Mouse (Mus musculus) cerebellum, adult 18-20 months (tissue): ENCODE measurements around the gene Nudt1.
"Not testable (repeated sequence)": the region's sequence is repeated elsewhere in the genome, so short reads cannot be mapped to it uniquely, and the experiment has no call there.

ENCODE experiments used
- DNase-seq, 2 experiments: peaks; one replicate each; pipeline ENCODE4 v3.0.0; 2021

Gene Nudt1

DNA sequence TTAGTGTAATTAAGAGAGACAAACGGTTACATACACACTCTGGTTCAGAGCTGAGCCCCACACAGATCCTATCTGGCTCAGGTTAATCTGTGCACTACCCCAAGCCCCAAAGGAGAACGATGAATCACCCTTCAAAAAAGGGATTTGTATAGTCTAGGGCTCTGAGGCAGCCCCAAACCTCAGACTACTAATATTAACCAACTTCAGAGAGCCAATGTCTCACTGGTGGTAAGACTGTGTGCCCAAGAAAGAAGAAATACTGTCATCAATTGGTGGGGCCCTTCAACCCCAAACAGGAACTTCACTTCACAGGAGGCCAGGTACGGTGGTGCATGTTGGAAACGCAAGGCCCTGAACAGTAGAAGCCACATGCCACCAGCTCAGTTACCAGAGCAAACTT, 23.8 kb downstream of the Nudt1 start:
- DNase-seq: no peak

GRCm38 (mm10) chr5:140346050-140346449, 24.6 kb downstream of the Nudt1 start:
- DNase-seq: no peak

DNA sequence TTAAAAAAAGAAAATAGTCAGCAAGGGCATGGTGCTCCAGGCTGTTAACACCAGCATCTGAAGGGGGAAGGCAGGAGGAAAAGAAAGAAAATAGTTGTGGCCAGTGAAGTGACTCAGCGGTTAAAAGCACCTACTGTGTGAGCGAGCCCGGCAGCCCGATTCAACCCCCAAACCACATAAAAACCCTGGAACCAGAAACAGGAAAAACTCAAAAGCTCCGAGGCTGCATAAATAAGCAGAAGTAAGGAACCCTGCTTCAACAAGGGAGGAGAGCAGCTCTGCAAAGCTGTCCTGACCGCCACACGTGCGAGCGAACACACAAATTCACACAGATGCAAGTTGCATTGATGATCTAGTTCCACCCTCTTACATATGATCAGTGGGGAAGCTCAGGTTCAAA, 28.4 kb downstream of the Nudt1 start:
- no peak for DNase-seq

GRCm38 (mm10) chr5:140350731-140351497, 29.5 kb downstream of the Nudt1 start:
- DNase-seq: no peak

DNA sequence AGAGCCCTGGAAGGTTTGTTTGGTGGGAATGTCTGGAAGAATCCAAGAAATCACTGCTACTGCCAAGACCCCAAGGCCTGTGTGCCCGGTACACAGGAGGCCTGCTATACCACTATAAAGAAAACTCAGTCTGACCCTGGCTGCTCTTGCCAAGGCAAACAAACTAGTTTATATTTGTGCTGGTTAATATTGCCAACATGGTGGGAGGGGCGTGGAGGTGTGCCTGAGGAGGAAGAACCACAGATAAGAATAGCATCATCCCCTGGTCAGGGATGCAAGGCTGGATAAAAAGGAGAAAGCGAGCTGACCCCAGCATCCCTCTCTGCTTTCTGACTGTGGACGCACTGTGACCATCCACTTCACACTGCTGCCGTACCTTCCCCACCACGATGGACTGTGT, 30.9 kb downstream of the Nudt1 start:
- no peak for DNase-seq

DNA sequence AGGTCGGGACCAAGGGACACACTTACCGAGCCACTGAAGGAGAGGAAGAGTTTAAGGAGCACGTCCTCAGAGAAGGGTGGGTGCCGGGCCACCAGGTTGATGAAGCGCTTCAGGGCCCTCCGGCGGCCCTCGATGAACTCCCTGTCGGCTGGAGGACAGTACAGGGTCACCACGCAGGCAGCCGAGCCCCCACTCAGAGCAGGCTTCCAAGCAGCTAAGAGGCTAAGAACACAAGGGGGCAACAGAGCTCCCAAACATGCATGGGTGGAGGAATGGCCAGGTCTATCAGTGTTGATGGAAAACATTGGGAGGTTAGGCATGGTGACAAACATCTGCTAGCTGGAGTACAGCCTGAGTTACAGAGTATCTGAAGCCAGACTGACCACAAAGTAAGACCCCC, 34.5 kb downstream of the Nudt1 start:
- no peak for DNase-seq

GRCm38 (mm10) chr5:140357466-140357865, 36.0 kb downstream of the Nudt1 start:
- no peak for DNase-seq

DNA sequence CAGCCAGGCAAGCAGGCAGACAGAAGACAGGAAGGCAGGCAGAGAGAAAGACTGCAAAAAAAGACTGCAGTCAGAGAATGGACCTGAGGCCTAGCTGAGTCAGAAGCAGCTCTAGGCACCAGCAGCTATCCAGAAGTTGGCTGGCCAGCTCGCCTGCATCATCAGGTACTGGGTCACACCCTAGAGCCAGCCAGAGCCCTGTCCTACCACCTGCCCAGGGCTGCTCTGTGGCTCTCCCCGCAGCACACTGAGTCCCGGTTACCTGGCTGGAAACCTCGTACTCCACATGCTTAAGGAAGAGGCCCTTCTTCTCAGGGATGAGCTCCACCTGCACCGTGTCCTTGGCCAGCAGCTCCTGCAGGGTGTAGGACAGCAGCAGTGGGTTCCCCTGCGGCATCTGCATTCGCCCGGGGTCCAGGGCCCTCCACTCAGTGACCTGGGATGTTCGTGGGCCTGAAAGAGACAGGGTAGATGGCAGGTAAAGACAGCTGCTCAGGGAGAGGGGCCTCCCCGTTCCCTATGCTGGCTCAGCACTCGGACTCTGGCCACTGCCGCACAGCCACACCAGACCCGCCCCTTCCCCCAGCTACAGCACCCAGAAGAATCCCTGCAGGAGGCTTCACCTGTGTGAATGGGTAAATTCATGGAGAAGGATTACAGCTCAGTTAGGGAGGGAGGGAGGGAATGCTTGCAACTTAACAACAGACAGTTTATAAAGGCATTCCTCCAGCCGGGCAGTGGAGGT, 38.6 kb downstream of the Nudt1 start:
- no peak for DNase-seq

- DNase-seq: no peak
These were observed 43.0 kb downstream of the Nudt1 start for GRCm38 (mm10) chr5:140364415-140364814.

DNA sequence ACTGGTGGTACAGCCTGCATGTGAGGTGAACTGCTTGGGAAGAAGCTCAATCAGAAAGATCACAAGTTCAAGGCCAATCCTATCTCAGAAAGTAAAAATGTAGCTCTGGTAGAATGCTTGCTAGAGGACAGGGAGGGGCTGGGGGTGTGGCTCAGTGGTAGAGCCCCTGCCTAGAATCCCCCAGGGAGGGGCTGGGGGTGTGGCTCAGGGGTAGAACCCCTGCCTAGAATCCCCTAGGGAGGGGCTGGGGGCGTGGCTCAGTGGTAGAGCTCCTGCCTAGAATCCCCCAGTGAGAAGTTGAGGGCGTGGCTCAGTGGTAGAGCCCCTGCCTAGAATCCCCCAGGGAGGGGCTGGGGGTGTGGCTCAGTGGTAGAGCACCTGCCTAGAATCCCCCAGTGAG, 46.7 kb downstream of the Nudt1 start:
- not testable (repeated sequence) for DNase-seq

DNA sequence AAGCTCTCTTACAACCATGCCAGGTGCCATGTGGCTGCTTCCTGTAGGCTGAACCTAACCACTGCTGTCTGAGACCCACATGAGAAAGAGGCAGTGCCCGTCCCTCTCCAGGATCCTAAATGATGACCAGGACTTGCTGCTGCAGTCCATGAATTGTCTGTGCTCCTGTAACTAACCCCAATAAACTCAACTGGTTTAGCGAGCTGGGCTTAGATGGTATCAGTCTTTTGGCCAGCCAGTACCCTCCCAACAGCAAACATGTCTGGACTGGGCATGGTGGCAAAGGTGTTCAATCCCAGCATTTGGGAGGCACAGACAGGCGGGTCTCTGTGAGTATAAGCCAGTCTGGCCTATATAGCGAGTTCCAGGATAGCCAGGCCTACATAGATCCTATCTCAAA, 47.5 kb downstream of the Nudt1 start:
- DNase-seq: no peak

GRCm38 (mm10) chr5:140369466-140369865, 48.0 kb downstream of the Nudt1 start:
- no peak for DNase-seq

DNA sequence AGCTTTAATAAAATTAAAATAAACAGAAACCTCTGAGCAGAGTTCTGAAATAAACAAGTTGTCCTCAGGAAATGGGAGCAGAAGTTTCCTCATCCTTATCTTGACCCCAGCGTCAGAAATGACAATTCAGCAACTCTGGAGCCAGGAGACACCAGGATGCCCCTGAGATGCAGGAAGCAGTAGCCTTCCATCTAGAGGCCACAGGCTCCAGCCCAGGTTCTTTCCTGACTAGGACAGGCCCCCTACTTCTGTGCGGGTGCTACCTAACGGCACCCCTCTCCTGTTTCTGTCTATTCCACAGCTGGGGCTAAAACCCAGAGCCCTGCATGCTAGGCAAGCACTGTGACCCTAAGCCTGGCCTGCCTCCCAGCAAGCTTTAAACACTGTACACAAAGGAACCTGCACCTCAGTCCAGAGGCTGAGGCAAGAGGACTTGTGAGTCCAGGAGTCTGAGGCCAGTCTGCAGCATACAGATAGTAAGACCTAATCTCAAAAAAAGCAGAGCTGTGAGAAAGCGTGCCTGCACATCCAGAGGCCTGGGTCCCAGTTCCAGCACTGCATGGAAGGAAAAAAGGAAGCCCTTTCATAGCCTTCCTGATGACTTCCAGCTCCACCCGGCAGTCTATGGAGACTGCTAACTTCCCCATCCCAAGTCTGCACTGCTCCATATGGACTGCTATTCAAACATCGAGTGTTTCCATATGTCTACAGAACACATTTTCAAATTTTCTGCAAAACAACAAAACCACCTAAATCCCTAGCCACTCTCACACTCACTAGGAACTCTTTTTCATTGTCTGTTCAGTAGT, 49.2 kb downstream of the Nudt1 start:
- DNase-seq: no peak

DNA sequence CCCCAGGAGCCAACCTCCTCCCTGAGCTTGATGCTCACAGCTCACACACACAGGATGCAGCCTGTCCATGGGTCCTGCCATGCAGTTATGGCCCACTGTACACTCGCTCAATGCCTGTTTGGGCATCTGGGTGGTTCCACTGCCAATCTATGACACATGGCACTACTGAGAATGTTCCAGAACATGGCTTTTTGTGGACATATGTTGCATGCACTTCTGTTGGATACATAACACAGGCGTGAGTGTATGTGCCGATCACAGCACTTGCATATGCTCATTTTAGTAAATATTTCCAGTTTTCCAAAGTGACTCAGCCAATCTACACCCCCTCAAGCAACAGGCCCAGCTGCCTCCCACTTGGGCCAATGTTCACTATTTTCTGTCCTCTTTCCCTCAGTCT, 50.2 kb downstream of the Nudt1 start:
- DNase-seq: no peak

GRCm38 (mm10) chr5:140373711-140374110, 52.3 kb downstream of the Nudt1 start:
- no peak for DNase-seq

DNA sequence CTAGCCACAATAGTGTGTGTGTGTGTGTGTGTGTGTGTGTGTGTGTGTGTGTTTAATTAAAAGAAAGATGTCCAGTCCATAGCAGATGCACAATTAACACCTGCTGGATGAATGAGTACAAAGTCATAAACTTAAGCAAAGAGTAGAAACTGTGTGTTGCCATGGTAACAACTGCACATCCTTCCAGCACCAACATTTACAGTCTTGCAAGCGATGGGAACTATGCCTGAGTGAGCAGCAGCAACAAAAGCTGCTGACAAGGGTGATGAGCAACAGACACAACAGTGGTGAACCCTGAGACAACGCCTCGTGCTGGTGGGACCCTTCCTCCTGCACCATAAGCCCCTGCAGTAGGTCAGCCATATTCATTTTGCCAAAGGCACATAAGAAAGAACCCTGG, 52.8 kb downstream of the Nudt1 start:
- no peak for DNase-seq

DNA sequence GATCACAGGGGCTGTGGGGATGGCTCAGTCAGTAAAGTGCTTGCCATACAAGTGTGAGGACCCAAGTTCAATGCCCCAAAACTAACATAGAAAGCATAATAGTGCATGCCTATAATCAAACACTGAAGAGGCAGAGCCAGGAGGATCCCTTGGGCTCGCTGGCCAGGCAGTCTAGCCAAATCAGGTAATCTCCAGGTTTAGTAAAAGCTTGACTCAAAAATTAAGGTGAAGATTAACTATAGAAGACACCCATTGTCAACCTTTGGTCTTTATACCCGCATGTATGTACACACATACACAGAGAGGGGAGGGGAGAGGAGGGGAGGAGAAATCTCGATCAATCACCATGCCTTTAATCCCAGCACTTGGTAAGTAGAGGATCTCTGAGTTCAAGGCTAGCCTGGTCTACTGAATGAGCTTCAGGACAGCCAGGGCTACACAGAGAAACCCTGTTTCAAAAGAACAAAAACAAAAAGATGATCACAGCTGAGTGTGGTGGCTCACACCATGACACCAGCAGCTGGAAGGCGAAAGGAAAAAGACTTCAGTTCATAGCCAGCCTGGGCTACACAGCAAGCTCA, 53.9 kb downstream of the Nudt1 start:
- DNase-seq: no peak

DNA sequence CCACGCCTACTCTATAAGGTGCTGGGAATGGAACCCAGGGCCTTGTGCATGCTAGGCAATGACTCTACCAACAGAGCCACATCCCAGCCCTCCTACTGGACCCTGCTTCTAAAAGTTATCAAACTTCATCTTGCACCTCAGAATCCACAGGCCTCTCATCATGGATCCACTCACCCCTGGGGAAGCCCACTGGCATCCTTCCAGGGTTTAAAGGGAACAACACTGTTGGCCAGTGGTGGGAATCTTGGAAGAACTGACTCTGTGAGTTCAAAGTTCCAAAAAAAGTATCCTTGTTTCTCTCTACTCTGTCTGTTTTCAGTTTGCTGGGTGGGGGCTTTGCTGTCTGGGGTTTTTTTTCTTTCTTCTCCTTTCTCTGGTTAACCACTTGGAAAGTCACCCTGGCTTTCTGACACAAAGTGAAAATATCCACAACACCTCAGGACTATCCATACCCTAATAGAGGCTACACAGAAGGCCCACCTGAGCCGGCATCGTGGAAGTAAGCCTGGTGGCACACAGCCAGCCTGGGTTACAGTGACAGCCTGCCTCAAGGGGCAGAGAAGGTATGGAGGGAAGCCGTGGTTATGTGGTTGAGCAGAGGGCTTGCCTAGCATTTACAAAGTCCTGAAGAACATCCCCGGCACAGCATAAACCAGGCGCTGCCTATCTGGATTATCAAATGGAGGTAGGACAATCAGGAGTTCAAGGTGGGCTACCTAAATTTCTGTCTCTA, 56.8 kb downstream of the Nudt1 start:
- DNase-seq: no peak

DNA sequence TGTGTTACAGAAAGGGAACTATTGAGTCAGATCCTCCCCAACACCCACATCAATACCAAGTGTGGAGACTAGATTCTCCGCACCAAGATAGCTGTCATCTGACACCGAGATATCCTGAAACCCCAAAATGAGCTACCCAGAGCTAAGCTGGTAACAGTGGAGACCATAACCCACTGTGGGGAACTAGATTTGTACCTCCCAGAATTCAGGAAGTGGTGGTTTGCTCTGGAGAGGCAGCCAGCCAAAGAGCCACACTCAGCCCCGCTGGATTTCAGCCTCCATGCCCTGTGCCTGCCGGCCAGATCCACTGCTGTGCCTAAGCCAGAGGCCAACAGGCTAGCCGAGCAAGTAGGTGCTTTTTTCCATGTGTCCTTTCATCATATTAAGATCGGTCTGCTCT, 57.8 kb downstream of the Nudt1 start:
- no peak for DNase-seq

DNA sequence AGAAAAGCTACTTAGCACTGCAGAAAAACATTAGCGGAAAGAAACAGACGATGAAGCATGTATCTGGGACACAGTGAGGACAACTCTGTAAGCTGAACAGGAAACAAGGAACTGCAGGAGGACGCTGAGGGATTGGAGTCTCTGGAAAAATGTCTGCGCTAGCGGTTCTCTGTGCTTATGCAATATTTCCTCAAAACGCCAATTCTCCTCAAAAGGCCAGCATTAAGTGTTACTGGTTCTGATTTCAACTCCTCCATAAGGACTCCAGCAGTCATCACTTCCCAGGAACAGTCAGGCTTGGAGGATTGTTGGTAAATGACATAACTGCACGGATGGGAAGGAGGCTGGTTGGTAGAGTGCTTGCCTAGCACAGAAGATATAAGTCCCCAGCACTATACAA, 59.7 kb downstream of the Nudt1 start:
- DNase-seq: no peak

DNA sequence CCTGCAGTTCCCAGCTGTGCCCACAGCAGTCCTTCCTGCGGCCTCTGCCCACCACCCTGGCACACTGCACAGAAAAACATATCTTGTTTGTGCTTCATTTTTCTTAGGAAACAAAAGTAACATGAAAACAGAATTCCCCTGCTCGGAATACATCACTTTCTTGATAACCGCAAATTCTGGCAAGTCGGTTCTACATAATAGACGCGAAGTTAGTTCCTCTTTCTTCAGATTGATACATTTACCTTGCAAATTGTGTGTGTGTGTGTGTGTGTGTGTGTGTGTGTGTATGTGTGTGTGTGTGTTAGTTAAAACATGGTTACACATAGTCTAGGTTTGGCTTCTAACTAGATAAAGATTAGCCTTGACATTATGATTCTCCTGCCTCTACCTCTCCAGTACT, 61.2 kb downstream of the Nudt1 start:
- no peak for DNase-seq

DNA sequence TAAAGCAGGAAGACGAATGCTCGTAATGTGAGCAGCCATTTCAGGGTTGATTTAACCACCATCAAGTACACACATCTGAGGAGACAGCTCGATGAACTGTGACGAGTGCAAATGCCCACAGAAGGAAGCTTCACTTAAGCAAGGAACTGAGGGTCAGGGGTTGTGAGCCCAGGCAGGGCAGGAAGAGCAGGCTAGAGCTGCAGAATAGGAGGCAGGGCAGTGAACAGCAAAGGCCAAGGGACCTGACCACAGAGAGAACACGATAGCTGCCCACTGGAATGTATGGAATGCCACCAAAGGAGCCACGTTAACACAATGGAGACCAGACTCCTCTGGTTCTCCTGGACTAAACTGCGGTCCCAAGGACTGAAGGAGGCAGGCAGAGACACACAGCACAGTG, 62.1 kb downstream of the Nudt1 start:
- no peak for DNase-seq

GRCm38 (mm10) chr5:140384462-140384861, 63.0 kb downstream of the Nudt1 start:
- no peak for DNase-seq
